Mouse (Mus musculus) brain, embryonic 14.5 days (tissue): ENCODE measurements around the gene Wdr25.

Source experiments
- CTCF ChIP-seq: fragments of 200-500 bp; IDR thresholded peaks from 2 replicates; pipeline ENCODE4 v1.5.1; 2012; ENCODE audit warnings: inconsistent platforms, mild to moderate bottlenecking, moderate library complexity, borderline replicate concordance; ENCODE audit not compliant: insufficient read depth, insufficient read length; ENCODE audit errors: extremely low read depth
- POLR2A ChIP-seq: fragments of 200-500 bp; IDR thresholded peaks from 2 replicates; pipeline ENCODE4 v1.6.1; 2012; ENCODE audit warnings: mild to moderate bottlenecking, inconsistent platforms, borderline replicate concordance; ENCODE audit not compliant: poor library complexity, insufficient read depth, insufficient read length, severe bottlenecking; ENCODE audit errors: extremely low read depth

- TF ChIP-seq CTCF (no peak), POLR2A (no peak)
Observed at GRCm38 (mm10) chr12:108880606-108881005, 12.8 kb upstream of the Wdr25 start.
